Mouse (Mus musculus): ENCODE measurements around the gene Cdkn1c. TPM values are rescaled to one million over a fixed set of nuclear protein-coding genes. Genes with fewer than 3 reads are reported as not detected.

Gene Cdkn1c
- polyA plus RNA-seq (2012; rRNA removed), result 30.8 and 31.0 TPM in 2 replicates

GRCm38 (mm10) chr7:143460874-143461273 lies at the start of gene Cdkn1c:
Gene Cdkn1c (minus strand): TSS chr7:143461050.
- H3K4me1 ChIP-seq (ENCODE audit: control insufficient read depth, insufficient read depth, low read length), result no peaks in the 10 kb centered on the region
- peak within 1 kb of the TSS; percentile 27 for H3K4me3 ChIP-seq (ENCODE audit: insufficient read depth, low read depth, low read length)
- no peaks in the 10 kb centered on the region for H3K36me3 ChIP-seq (ENCODE audit: control insufficient read depth, insufficient read depth, low read length)
- H3K27me3 ChIP-seq (replicated peaks; ENCODE audit: control insufficient read depth, insufficient read depth, low read length), result no peaks in the 10 kb centered on the region
- no peak within 1 kb of the TSS for H3K27ac ChIP-seq (ENCODE audit: insufficient read depth, low read depth, low read length)
- 49% methylated on average over 48 of the region's 48 CpGs for WGBS
- TF ChIP-seq POLR2A (IDR thresholded peaks at IDR 0.05; ENCODE audit: low read depth, low read length) (peak; percentile 71), CTCF (conservative IDR thresholded peaks at IDR 0.05; ENCODE audit: insufficient read depth, insufficient read length, low read depth, low read length) (no peak)
- peak; percentile 94 for DNase-seq

GRCm38 (mm10) chr7:143509566-143509965 lies 48.7 kb upstream of the Cdkn1c start:
- no peak overlapping the region for H3K4me3 ChIP-seq (ENCODE audit: insufficient read depth, low read depth, low read length)
- no peak overlapping the region for H3K27ac ChIP-seq (ENCODE audit: insufficient read depth, low read depth, low read length)
- TF ChIP-seq CTCF (conservative IDR thresholded peaks at IDR 0.05; ENCODE audit: insufficient read depth, insufficient read length, low read depth, low read length), result no peak
- no peak for TF ChIP-seq POLR2A (IDR thresholded peaks at IDR 0.05; ENCODE audit: low read depth, low read length)
- 0 out of 2 replicates have a peak, but pooled peaks cover 6% of the 10 kb centered on the region for H3K4me1 ChIP-seq (ENCODE audit: control insufficient read depth, insufficient read depth, low read length)
- H3K36me3 ChIP-seq (ENCODE audit: control insufficient read depth, insufficient read depth, low read length), result no peaks in the 10 kb centered on the region
- H3K27me3 ChIP-seq (replicated peaks; ENCODE audit: control insufficient read depth, insufficient read depth, low read length), result no peaks in the 10 kb centered on the region
- 56% methylated on average over 1 of the region's 1 CpGs for WGBS
- peak; percentile 63 for DNase-seq

- Histone ChIP-seq H3K27ac (ENCODE audit: insufficient read depth, low read depth, low read length) (no peak overlapping the region), H3K4me1 (ENCODE audit: control insufficient read depth, insufficient read depth, low read length) (0 out of 2 replicates have a peak, but pooled peaks cover 9% of the 10 kb centered on the region), H3K27me3 (replicated peaks; ENCODE audit: control insufficient read depth, insufficient read depth, low read length) (no peaks in the 10 kb centered on the region), H3K4me3 (ENCODE audit: insufficient read depth, low read depth, low read length) (no peak overlapping the region), H3K36me3 (ENCODE audit: control insufficient read depth, insufficient read depth, low read length) (no peaks in the 10 kb centered on the region)
- WGBS, result 39% methylated on average over 7 of the region's 7 CpGs
- no peak for TF ChIP-seq POLR2A (IDR thresholded peaks at IDR 0.05; ENCODE audit: low read depth, low read length)
- TF ChIP-seq CTCF (conservative IDR thresholded peaks at IDR 0.05; ENCODE audit: insufficient read depth, insufficient read length, low read depth, low read length), result peak; percentile 85
- DNase-seq, result peak; percentile 81
These were observed 45.8 kb upstream of the Cdkn1c start for GRCm38 (mm10) chr7:143506675-143507074.

GRCm38 (mm10) chr7:143506271-143506670 lies 45.4 kb upstream of the Cdkn1c start:
- H3K27me3 ChIP-seq (replicated peaks; ENCODE audit: control insufficient read depth, insufficient read depth, low read length), result no peaks in the 10 kb centered on the region
- DNase-seq, result no peak
- H3K27ac ChIP-seq (ENCODE audit: insufficient read depth, low read depth, low read length), result no peak overlapping the region
- no peak for TF ChIP-seq POLR2A (IDR thresholded peaks at IDR 0.05; ENCODE audit: low read depth, low read length)
- H3K4me3 ChIP-seq (ENCODE audit: insufficient read depth, low read depth, low read length), result no peak overlapping the region
- H3K36me3 ChIP-seq (ENCODE audit: control insufficient read depth, insufficient read depth, low read length), result no peaks in the 10 kb centered on the region
- 67% methylated on average over 7 of the region's 7 CpGs for WGBS
- H3K4me1 ChIP-seq (ENCODE audit: control insufficient read depth, insufficient read depth, low read length), result 0 out of 2 replicates have a peak, but pooled peaks cover 9% of the 10 kb centered on the region

- no peak overlapping the region for H3K27ac ChIP-seq (ENCODE audit: insufficient read depth, low read depth, low read length)
- no peaks in the 10 kb centered on the region for H3K27me3 ChIP-seq (replicated peaks; ENCODE audit: control insufficient read depth, insufficient read depth, low read length)
- peak; percentile 90 for DNase-seq
- 0 out of 2 replicates have a peak, but pooled peaks cover 9% of the 10 kb centered on the region for H3K4me1 ChIP-seq (ENCODE audit: control insufficient read depth, insufficient read depth, low read length)
- peak; percentile 76 for TF ChIP-seq CTCF (conservative IDR thresholded peaks at IDR 0.05; ENCODE audit: insufficient read depth, insufficient read length, low read depth, low read length)
- TF ChIP-seq POLR2A (IDR thresholded peaks at IDR 0.05; ENCODE audit: low read depth, low read length), result no peak
- 31% methylated on average over 11 of the region's 11 CpGs for WGBS
- no peaks in the 10 kb centered on the region for H3K36me3 ChIP-seq (ENCODE audit: control insufficient read depth, insufficient read depth, low read length)
- H3K4me3 ChIP-seq (ENCODE audit: insufficient read depth, low read depth, low read length), result no peak overlapping the region
These were observed 45.0 kb upstream of the Cdkn1c start for GRCm38 (mm10) chr7:143505823-143506222.

GRCm38 (mm10) chr7:143505411-143505810 lies 44.6 kb upstream of the Cdkn1c start:
- H3K27me3 ChIP-seq (replicated peaks; ENCODE audit: control insufficient read depth, insufficient read depth, low read length), result no peaks in the 10 kb centered on the region
- H3K4me3 ChIP-seq (ENCODE audit: insufficient read depth, low read depth, low read length), result no peak overlapping the region
- no peak for DNase-seq
- no peaks in the 10 kb centered on the region for H3K36me3 ChIP-seq (ENCODE audit: control insufficient read depth, insufficient read depth, low read length)
- 83% methylated on average over 2 of the region's 2 CpGs for WGBS
- H3K27ac ChIP-seq (ENCODE audit: insufficient read depth, low read depth, low read length), result no peak overlapping the region
- H3K4me1 ChIP-seq (ENCODE audit: control insufficient read depth, insufficient read depth, low read length), result peaks cover 12% of the 10 kb centered on the region; the same call in 1 of the 2 replicates
- TF ChIP-seq POLR2A (IDR thresholded peaks at IDR 0.05; ENCODE audit: low read depth, low read length), result no peak
- TF ChIP-seq CTCF (conservative IDR thresholded peaks at IDR 0.05; ENCODE audit: insufficient read depth, insufficient read length, low read depth, low read length), result no peak

GRCm38 (mm10) chr7:143503926-143504325 lies 43.1 kb upstream of the Cdkn1c start:
- no peak overlapping the region for H3K27ac ChIP-seq (ENCODE audit: insufficient read depth, low read depth, low read length)
- WGBS, result 67% methylated on average over 6 of the region's 6 CpGs
- no peak overlapping the region for H3K4me3 ChIP-seq (ENCODE audit: insufficient read depth, low read depth, low read length)
- TF ChIP-seq CTCF (conservative IDR thresholded peaks at IDR 0.05; ENCODE audit: insufficient read depth, insufficient read length, low read depth, low read length) (no peak), POLR2A (IDR thresholded peaks at IDR 0.05; ENCODE audit: low read depth, low read length) (no peak)
- peak; percentile 65 for DNase-seq
- peaks cover 8% of the 10 kb centered on the region; the same call in 1 of the 2 replicates for H3K4me1 ChIP-seq (ENCODE audit: control insufficient read depth, insufficient read depth, low read length)
- no peaks in the 10 kb centered on the region for H3K27me3 ChIP-seq (replicated peaks; ENCODE audit: control insufficient read depth, insufficient read depth, low read length)
- no peaks in the 10 kb centered on the region for H3K36me3 ChIP-seq (ENCODE audit: control insufficient read depth, insufficient read depth, low read length)

Data from kidney, adult 2 months (tissue).